Mouse (Mus musculus) G1E-ER4 (cell line): ENCODE measurements around the gene Tmem9. TPM values are rescaled to one million over a fixed set of nuclear protein-coding genes. Genes with fewer than 3 reads are reported as not detected.

ENCODE experiments used
- GATA1 ChIP-seq: IDR thresholded peaks from one replicate; pipeline ENCODE4 v1.8.0; 2012; ENCODE audit warnings: low read length, inconsistent platforms
- polyA plus RNA-seq: library from polyadenylated mRNA; stranded (reverse); fragments of >175 nt; gene quantifications from 2 replicates; pipeline ENCODE4 v1.2.3, GENCODE M21; 2012

Gene Tmem9
- polyA plus RNA-seq, 1 experiment, result 94.1 TPM

- peak; percentile 100 for TF ChIP-seq GATA1
Measured at GRCm38 (mm10) chr1:136014796-136015502, 7.0 kb downstream of the Tmem9 start.

GRCm38 (mm10) chr1:136017307-136017706 is 9.4 kb downstream of the Tmem9 start:
- TF ChIP-seq GATA1, result no peak

- no peak for TF ChIP-seq GATA1
Measured at GRCm38 (mm10) chr1:136017907-136018313, 10.0 kb downstream of the Tmem9 start.

GRCm38 (mm10) chr1:136018390-136019189 is 10.6 kb downstream of the Tmem9 start:
- TF ChIP-seq GATA1, result no peak

GRCm38 (mm10) chr1:136030201-136030600 is 22.3 kb downstream of the Tmem9 start:
- TF ChIP-seq GATA1, result no peak

GRCm38 (mm10) chr1:136031697-136032096 is 23.7 kb downstream of the Tmem9 start:
- TF ChIP-seq GATA1, result no peak

- TF ChIP-seq GATA1, result no peak
Measured at GRCm38 (mm10) chr1:136032961-136033360, 25.0 kb downstream of the Tmem9 start.

GRCm38 (mm10) chr1:136038746-136039538 is 31.0 kb downstream of the Tmem9 start:
- TF ChIP-seq GATA1, result no peak

GRCm38 (mm10) chr1:136040452-136040851 is 32.5 kb downstream of the Tmem9 start:
- TF ChIP-seq GATA1, result no peak

GRCm38 (mm10) chr1:136040874-136041273 is 32.9 kb downstream of the Tmem9 start:
- TF ChIP-seq GATA1, result no peak

- TF ChIP-seq GATA1, result no peak
Measured at GRCm38 (mm10) chr1:136045774-136046173, 37.8 kb downstream of the Tmem9 start.

- no peak for TF ChIP-seq GATA1
Measured at GRCm38 (mm10) chr1:136047432-136047831, 39.5 kb downstream of the Tmem9 start.

GRCm38 (mm10) chr1:136047894-136048293 is 39.9 kb downstream of the Tmem9 start:
- peak; percentile 86 for TF ChIP-seq GATA1

- TF ChIP-seq GATA1, result no peak
Measured at GRCm38 (mm10) chr1:136050312-136051012, 42.5 kb downstream of the Tmem9 start, which contains the start of gene Ascl5. Ascl5 (plus strand) TSS chr1:136050804.

GRCm38 (mm10) chr1:136051013-136051315 is 43.0 kb downstream of the Tmem9 start:
- no peak for TF ChIP-seq GATA1
